In the genomic region with DNA sequence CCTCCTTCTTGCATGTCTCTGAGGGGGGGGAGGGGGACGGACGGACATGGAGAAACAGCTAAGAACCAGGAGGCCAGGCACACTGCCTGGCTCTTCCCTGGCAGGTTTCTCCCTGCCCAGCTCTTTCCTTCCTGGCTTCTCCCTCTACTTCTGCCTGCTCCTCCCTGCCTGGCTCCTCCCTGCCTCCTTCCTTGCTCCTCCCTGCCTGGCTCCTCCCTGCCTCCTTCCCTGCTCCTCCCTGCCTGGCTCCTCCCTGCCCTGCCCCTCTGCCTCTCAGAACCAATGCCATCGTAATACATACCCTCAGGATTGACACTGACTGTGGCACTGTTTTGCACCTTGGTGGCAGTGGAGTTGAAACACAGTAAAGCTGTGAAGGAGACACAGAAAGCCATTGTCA, we compare ENCODE assay signal across 27 mouse cellular contexts. TPM values are rescaled to one million over a fixed set of nuclear protein-coding genes. Genes with fewer than 3 reads are reported as not detected.
DNase-seq lines count a peak whose midpoint lies in the region; ATAC-seq lines count a peak whose summit lies in the region.
"Had no signal": no experiment of that assay in that cellular context is flagged by ENCODE, and none has a peak within 500 bp of the region (broad histone marks: within the 10 kb centered on the region; RNA-seq: fewer than 3 reads in every experiment).

No protein-coding gene starts in this region.

- no peak overlapping the region for H3K4me3 ChIP-seq in intestine, embryonic 16.5 days (ENCODE audit: low read length)
- H3K4me3 ChIP-seq in kidney, embryonic 16.5 days (ENCODE audit: low read length): no peak overlapping the region
- H3K4me3 ChIP-seq: embryonic facial prominence, embryonic 10.5 days; embryonic facial prominence, embryonic 12.5 days; erythroblast, embryonic 14.5 days; forebrain, embryonic 13.5 days; forebrain, embryonic 15.5 days had no signal

- H3K9ac ChIP-seq in intestine, embryonic 16.5 days (ENCODE audit: low read depth, low read length): no peak overlapping the region
- H3K9ac ChIP-seq in kidney, embryonic 16.5 days (replicated peaks; ENCODE audit: low read length): no peak overlapping the region
- H3K9ac ChIP-seq: embryonic facial prominence, embryonic 12.5 days; forebrain, embryonic 13.5 days; forebrain, embryonic 15.5 days; forebrain, postnatal 0 days had no signal

- WGBS in intestine, embryonic 16.5 days: 30% methylated on average over 3 of the region's 3 CpGs
- WGBS in kidney, embryonic 16.5 days: 26% methylated on average over 3 of the region's 3 CpGs

- H3K4me2 ChIP-seq in intestine, embryonic 16.5 days (ENCODE audit: low read depth, low read length): no peak overlapping the region
- no peak overlapping the region for H3K4me2 ChIP-seq in kidney, embryonic 16.5 days (replicated peaks; ENCODE audit: low read depth, low read length)
- H3K4me2 ChIP-seq: embryonic facial prominence, embryonic 12.5 days; forebrain, embryonic 13.5 days; forebrain, embryonic 15.5 days had no signal

- H3K36me3 ChIP-seq in intestine, embryonic 16.5 days (ENCODE audit: control insufficient read depth, insufficient read depth, low read length): no peaks in the 10 kb centered on the region
- H3K36me3 ChIP-seq in kidney, embryonic 16.5 days (ENCODE audit: insufficient read depth, low read length): no peaks in the 10 kb centered on the region
- H3K36me3 ChIP-seq: embryonic facial prominence, embryonic 10.5 days; embryonic facial prominence, embryonic 12.5 days; forebrain, embryonic 15.5 days had no signal

- no peaks in the 10 kb centered on the region for H3K9me3 ChIP-seq in intestine, embryonic 16.5 days (ENCODE audit: control insufficient read depth, low read length)
- no peaks in the 10 kb centered on the region for H3K9me3 ChIP-seq in kidney, embryonic 16.5 days (ENCODE audit: low read length)
- H3K9me3 ChIP-seq: embryonic facial prominence, embryonic 12.5 days; forebrain, embryonic 13.5 days; forebrain, embryonic 15.5 days had no signal

- ATAC-seq in erythroblast, adult 5-6 weeks (replicated peaks; ENCODE audit: low FRiP score, poor library complexity, severe bottlenecking): peak; percentile 66
- ATAC-seq in intestine, embryonic 16.5 days: peak; percentile 73
- ATAC-seq in kidney, embryonic 16.5 days (ENCODE audit: low FRiP score, low TSS enrichment): no peak
- ATAC-seq: activated CD4-positive, CD25-positive, alpha-beta regulatory T cell, adult 4 months; forebrain, embryonic 13.5 days; forebrain, embryonic 15.5 days; forebrain, postnatal 0 days had no signal

- H3K4me1 ChIP-seq in intestine, embryonic 16.5 days (ENCODE audit: control insufficient read depth, insufficient read depth, low read length): no peaks in the 10 kb centered on the region
- no peaks in the 10 kb centered on the region for H3K4me1 ChIP-seq in kidney, embryonic 16.5 days (ENCODE audit: insufficient read depth, low read length)
- H3K4me1 ChIP-seq: embryonic facial prominence, embryonic 10.5 days; embryonic facial prominence, embryonic 12.5 days; forebrain, embryonic 13.5 days; forebrain, embryonic 15.5 days had no signal

- H3K27me3 ChIP-seq in intestine, embryonic 16.5 days (replicated peaks; ENCODE audit: control insufficient read depth, insufficient read depth, low read length): no peaks in the 10 kb centered on the region
- no peaks in the 10 kb centered on the region for H3K27me3 ChIP-seq in kidney, embryonic 16.5 days (ENCODE audit: insufficient read depth, low read length)
- H3K27me3 ChIP-seq: embryonic facial prominence, embryonic 12.5 days; forebrain, embryonic 13.5 days; forebrain, embryonic 15.5 days had no signal

- H3K27ac ChIP-seq in intestine, embryonic 16.5 days (ENCODE audit: low read length): no peak overlapping the region
- no peak overlapping the region for H3K27ac ChIP-seq in kidney, embryonic 16.5 days (ENCODE audit: low read length)
- H3K27ac ChIP-seq: embryonic facial prominence, embryonic 10.5 days; embryonic facial prominence, embryonic 12.5 days; forebrain, embryonic 13.5 days; forebrain, embryonic 15.5 days had no signal

- DNase-seq in R1 (ENCODE audit: low read depth, low spot score): peak; percentile 60
- DNase-seq in embryo, embryonic 10.5 days (ENCODE audit: low spot score): no peak
- no peak for DNase-seq in right cerebral cortex, postnatal 14 days
- DNase-seq: adrenal gland, adult 8-10 months; adrenal gland, postnatal 14 days; adrenal gland, postnatal 36 days; cerebellum, adult 11-12 months; cerebellum, adult 2 months; cerebellum, adult 9-11 months; cerebellum, postnatal 14 days; cerebellum, postnatal 36 days; forebrain, postnatal 0 days had no signal

RNA-seq across cellular contexts. Expression of a gene that starts 8.3 kb away (rescaled TPM):
- total RNA-seq in erythroblast, adult 5-6 weeks (2015; ENCODE audit: low replicate concordance): not detected in 2 replicates
- not detected in 2 replicates for total RNA-seq in erythroblast, adult 5-6 weeks (2017; ENCODE audit: low replicate concordance)
- 5.6 and 6.1 TPM in 2 replicates for polyA plus RNA-seq in intestine, embryonic 16.5 days (2015; fragmentation: Nextera tagmentation; extraction: Ambion mirVana)
- polyA plus RNA-seq in kidney, embryonic 16.5 days (2015; fragmentation: Nextera tagmentation; extraction: Ambion mirVana): not detected in 2 replicates
- total RNA-seq: adrenal gland, adult 18-20 months; adrenal gland, adult 8-10 months; adrenal gland, postnatal 14 days; adrenal gland, postnatal 36 days; common myeloid progenitor, adult 5-6 weeks; forebrain, postnatal 0 days; MEL had no signal
- polyA plus RNA-seq: C2C12; cerebellum, adult 2 months; embryonic facial prominence, embryonic 10.5 days; embryonic facial prominence, embryonic 12.5 days; embryonic facial prominence, embryonic 14.5 days; erythroblast, embryonic 14.5 days; forebrain, embryonic 11.5 days; forebrain, embryonic 13.5 days; forebrain, embryonic 15.5 days; forebrain, postnatal 0 days had no signal

RNA-seq across cellular contexts. Expression of a gene that starts 24.8 kb away (rescaled TPM):
- total RNA-seq in erythroblast, adult 5-6 weeks (2015; ENCODE audit: low replicate concordance): 128 and 178 TPM in 2 replicates
- 253 and 303 TPM in 2 replicates for total RNA-seq in erythroblast, adult 5-6 weeks (2017; ENCODE audit: low replicate concordance)
- 5.5 and 6.5 TPM in 2 replicates for polyA plus RNA-seq in intestine, embryonic 16.5 days (2015; fragmentation: Nextera tagmentation; extraction: Ambion mirVana)
- polyA plus RNA-seq in kidney, embryonic 16.5 days (2015; fragmentation: Nextera tagmentation; extraction: Ambion mirVana): 9.4 and 11.9 TPM in 2 replicates
